In the genomic region with DNA sequence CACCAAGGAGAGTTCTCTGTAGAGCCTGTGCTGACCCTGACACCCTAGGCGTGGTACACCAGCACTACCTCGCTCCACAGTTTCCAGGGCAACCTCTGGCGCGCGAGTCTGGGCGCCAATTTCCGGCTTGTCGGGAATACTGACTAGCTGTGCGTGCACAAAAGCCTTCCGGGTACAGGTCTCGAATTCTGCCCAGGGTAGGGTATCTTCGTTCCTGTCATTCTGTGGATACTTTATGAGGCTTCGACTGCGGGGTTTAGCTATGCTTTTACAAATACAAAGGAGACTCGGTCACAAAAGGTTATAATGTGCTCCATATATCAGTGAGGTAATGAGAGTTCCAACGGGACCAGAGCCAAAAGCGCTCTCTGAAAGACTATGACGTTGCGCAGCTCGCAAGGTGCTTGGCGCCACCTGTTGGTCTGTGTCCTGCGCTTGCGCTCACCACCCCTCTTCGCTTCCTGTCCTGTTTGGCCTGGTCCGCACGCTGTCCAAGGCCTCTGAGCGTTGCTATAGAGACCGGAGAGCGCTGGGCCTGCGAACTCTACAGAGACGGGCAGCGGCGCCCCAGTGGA, we compare ENCODE assay signal across 8 mouse cellular contexts. TPM values are rescaled to one million over a fixed set of nuclear protein-coding genes. Genes with fewer than 3 reads are reported as not detected.
DNase-seq lines count a peak whose midpoint lies in the region; ATAC-seq and TF ChIP-seq lines count a peak whose summit lies in the region.

Gene 1700037C18Rik, minus strand, starts transcription at position 153 of the 575 bp plus-strand sequence.
Gene Cluap1, plus strand, starts transcription at position 265 of the 575 bp plus-strand sequence.

- intact Hi-C loops in heart, postnatal 10 days (cut with DNase I), result loop anchor here (2.0 to 5.0 kb wide), 5 partner anchors 24 to 164 kb away; partner anchors contain the start of genes Gm20695, Slx4, Zfp174 and Zfp263

- peak; percentile 52 for TF ChIP-seq CTCF in E14TG2a.4 (conservative IDR thresholded peaks at IDR 0.05; ENCODE audit: low read length)
- peak; percentile 94 for TF ChIP-seq CTCF in liver, postnatal 0 days (IDR thresholded peaks at IDR 0.05; ENCODE audit: low read depth)

- 0% methylated on average over 33 of the region's 33 CpGs for WGBS in forebrain, embryonic 12.5 days
- under 1% methylated on average over 33 of the region's 33 CpGs for WGBS in large intestine, adult 2 months
- under 1% methylated on average over 33 of the region's 33 CpGs for WGBS in liver, postnatal 0 days (ENCODE audit: insufficient replicate concordance)
- under 1% methylated on average over 33 of the region's 33 CpGs for WGBS in neural tube, embryonic 14.5 days

- H3K4me2 ChIP-seq in forebrain, embryonic 12.5 days, result peak within 1 kb of the TSS; percentile 79
- H3K4me2 ChIP-seq in liver, postnatal 0 days (ENCODE audit: low read depth, low read length), result peak within 1 kb of the TSS; percentile 98
- H3K4me2 ChIP-seq in neural tube, embryonic 14.5 days (ENCODE audit: low read depth, low read length), result peak within 1 kb of the TSS; percentile 79

- DNase-seq in c-Kit-positive CD71-positive TER-119-positive erythroid progenitor cells, embryonic 14.5 days (ENCODE audit: low spot score), result peak; percentile 92
- peak; percentile 95 to 96 for DNase-seq in heart, postnatal 10 days
- DNase-seq in large intestine, adult 2 months (ENCODE audit: low read depth, low spot score), result peak; percentile 81
- DNase-seq in liver, postnatal 0 days, result peak; percentile 92
- peak; percentile 94 for DNase-seq in testis, postnatal 10 days (ENCODE audit: low spot score)

- H3K4me1 ChIP-seq in E14TG2a.4 (replicated peaks; ENCODE audit: low read depth, low read length), result peaks cover 23% of the 10 kb centered on the region
- H3K4me1 ChIP-seq in forebrain, embryonic 12.5 days, result peaks cover 9% of the 10 kb centered on the region
- peaks cover 7% of the 10 kb centered on the region; the same call in 1 of the 2 replicates for H3K4me1 ChIP-seq in liver, postnatal 0 days (ENCODE audit: insufficient read depth)
- peaks cover 6% of the 10 kb centered on the region; the same call in 1 of the 2 replicates for H3K4me1 ChIP-seq in neural tube, embryonic 14.5 days (ENCODE audit: control insufficient read depth, insufficient read depth, low read length)

- peak within 1 kb of the TSS; percentile 74 for H3K27ac ChIP-seq in forebrain, embryonic 12.5 days
- H3K27ac ChIP-seq in liver, postnatal 0 days (ENCODE audit: low read depth), result peak within 1 kb of the TSS; percentile 82
- H3K27ac ChIP-seq in neural tube, embryonic 14.5 days (ENCODE audit: low read depth, low read length), result peak within 1 kb of the TSS; percentile 61

- no peaks in the 10 kb centered on the region for H3K9me3 ChIP-seq in E14TG2a.4 (ENCODE audit: low read length)
- H3K9me3 ChIP-seq in forebrain, embryonic 12.5 days, result no peaks in the 10 kb centered on the region
- H3K9me3 ChIP-seq in liver, postnatal 0 days (ENCODE audit: low read length), result no peaks in the 10 kb centered on the region
- no peaks in the 10 kb centered on the region for H3K9me3 ChIP-seq in neural tube, embryonic 14.5 days (ENCODE audit: control insufficient read depth, low read length)

- H3K36me3 ChIP-seq in E14TG2a.4 (ENCODE audit: insufficient read depth, low read length), result peaks cover 51% of the 10 kb centered on the region
- peaks cover 34% of the 10 kb centered on the region for H3K36me3 ChIP-seq in forebrain, embryonic 12.5 days (replicated peaks)
- peaks cover 36% of the 10 kb centered on the region for H3K36me3 ChIP-seq in liver, postnatal 0 days (replicated peaks; ENCODE audit: insufficient read depth, low read length)
- H3K36me3 ChIP-seq in neural tube, embryonic 14.5 days (ENCODE audit: control insufficient read depth, insufficient read depth, low read length), result peaks cover 25% of the 10 kb centered on the region; the same call in 1 of the 2 replicates

- ATAC-seq in forebrain, embryonic 12.5 days (ENCODE audit: low FRiP score), result peak; percentile 97
- ATAC-seq in liver, postnatal 0 days, result peak; percentile 98
- ATAC-seq in neural tube, embryonic 14.5 days (ENCODE audit: low read depth), result peak; percentile 96

- H3K9ac ChIP-seq in forebrain, embryonic 12.5 days, result peak within 1 kb of the TSS; percentile 73
- H3K9ac ChIP-seq in liver, postnatal 0 days (replicated peaks), result peak within 1 kb of the TSS; percentile 73
- H3K9ac ChIP-seq in neural tube, embryonic 14.5 days (replicated peaks; ENCODE audit: low read depth, low read length), result peak within 1 kb of the TSS; percentile 70

- TF ChIP-seq EP300 in liver, postnatal 0 days (IDR thresholded peaks at IDR 0.05; ENCODE audit: low read depth), result no peak; the same call in 1 of the 2 replicates

- H3K4me3 ChIP-seq in E14TG2a.4 (replicated peaks; ENCODE audit: low read length), result peak within 1 kb of the TSS; percentile 90
- peak within 1 kb of the TSS; percentile 63 for H3K4me3 ChIP-seq in forebrain, embryonic 12.5 days (replicated peaks)
- peak within 1 kb of the TSS; percentile 71 for H3K4me3 ChIP-seq in liver, postnatal 0 days (ENCODE audit: low read depth, low read length)
- H3K4me3 ChIP-seq in neural tube, embryonic 14.5 days (ENCODE audit: low read depth, low read length), result peak within 1 kb of the TSS; percentile 57

- H3K27me3 ChIP-seq in E14TG2a.4 (ENCODE audit: insufficient read depth, low read length), result no peaks in the 10 kb centered on the region
- no peaks in the 10 kb centered on the region for H3K27me3 ChIP-seq in forebrain, embryonic 12.5 days
- H3K27me3 ChIP-seq in liver, postnatal 0 days (ENCODE audit: insufficient read depth, low read length), result no peaks in the 10 kb centered on the region
- H3K27me3 ChIP-seq in neural tube, embryonic 14.5 days (ENCODE audit: control insufficient read depth, insufficient read depth, low read length), result no peaks in the 10 kb centered on the region

RNA-seq across cellular contexts. Expression of gene 1700037C18Rik, which starts in this region (rescaled TPM):
- polyA plus RNA-seq in forebrain, embryonic 12.5 days (2016; fragmentation: Nextera tagmentation; extraction: Ambion mirVana), result 8.2 and 9.2 TPM in 2 replicates
- total RNA-seq in heart, postnatal 10 days (2021), result 1 to 10 TPM; 3.6 to 4.6 TPM
- polyA plus RNA-seq in large intestine, adult 2 months (2012; rRNA removed), result 6.1 and 8.4 TPM in 2 replicates
- 1.9 and 2.4 TPM in 2 replicates for polyA plus RNA-seq in liver, postnatal 0 days (2015; fragmentation: Nextera tagmentation; extraction: Ambion mirVana)
- polyA plus RNA-seq in neural tube, embryonic 14.5 days (2014; fragmentation: Nextera tagmentation; extraction: Ambion mirVana), result 10.8 and 12.6 TPM in 2 replicates

RNA-seq across cellular contexts. Expression of gene Cluap1, which starts in this region (rescaled TPM):
- polyA plus RNA-seq in forebrain, embryonic 12.5 days (2016; fragmentation: Nextera tagmentation; extraction: Ambion mirVana), result 25.5 and 28.1 TPM in 2 replicates
- 10 to 100 TPM in 1 of 2 experiments, 1 to 10 TPM in 1; 9.4 to 11.3 TPM for total RNA-seq in heart, postnatal 10 days (2021)
- polyA plus RNA-seq in large intestine, adult 2 months (2012; rRNA removed), result 3.5 and 4.1 TPM in 2 replicates
- 6.6 and 6.9 TPM in 2 replicates for polyA plus RNA-seq in liver, postnatal 0 days (2015; fragmentation: Nextera tagmentation; extraction: Ambion mirVana)
- polyA plus RNA-seq in neural tube, embryonic 14.5 days (2014; fragmentation: Nextera tagmentation; extraction: Ambion mirVana), result 40.5 and 46.6 TPM in 2 replicates

Comparison
In these comparisons a context has a peak if more than half of its experiments do, and no peak if none do; other contexts are left out.
1. Peak in every context shown above with its lines: DNase-seq, ATAC-seq, H3K4me3 ChIP-seq and H3K27ac ChIP-seq.